Mouse (Mus musculus) liver, embryonic 13.5 days (tissue): ENCODE results near the gene Bmpr1b. TPM values are rescaled to one million over a fixed set of nuclear protein-coding genes. Genes with fewer than 3 reads are reported as not detected.

Experiments
- ATAC-seq: fragments of 200-750 bp; cut with Nextera tagmentation; 2 replicates; pipeline ENCODE4 v1.8.0; 2017; ENCODE audit warnings: low read depth, mild to moderate bottlenecking, moderate number of reproducible peaks, moderate library complexity
- DNase-seq: peaks from one replicate; pipeline ENCODE4 v3.0.0; 2022
- H3K27ac ChIP-seq: fragments of 300-500 bp; sonication (generic); 2 replicates; pipeline ENCODE4 v1.5.1; 2015; ENCODE audit warnings: moderate library complexity, mild to moderate bottlenecking, inconsistent platforms
- H3K27me3 ChIP-seq: fragments of 300-500 bp; sonication (generic); 2 replicates; pipeline ENCODE4 v1.6.1; 2015; ENCODE audit warnings: mild to moderate bottlenecking, inconsistent platforms
- H3K36me3 ChIP-seq: fragments of 300-500 bp; sonication (generic); 2 replicates; pipeline ENCODE4 v1.6.1; 2015; ENCODE audit warnings: mild to moderate bottlenecking, inconsistent platforms
- H3K4me1 ChIP-seq: fragments of 300-500 bp; sonication (generic); replicated peaks from 2 replicates; pipeline ENCODE4 v1.6.1; 2015; ENCODE audit warnings: inconsistent platforms
- H3K4me2 ChIP-seq: fragments of 300-500 bp; sonication (generic); 2 replicates; pipeline ENCODE4 v1.6.1; 2015; ENCODE audit warnings: inconsistent platforms, mild to moderate bottlenecking, moderate library complexity
- H3K4me3 ChIP-seq: fragments of 300-500 bp; sonication (generic); replicated peaks from 2 replicates; pipeline ENCODE4 v1.5.1; 2015; ENCODE audit warnings: mild to moderate bottlenecking, inconsistent platforms
- H3K9ac ChIP-seq: fragments of 300-500 bp; sonication (generic); 2 replicates; pipeline ENCODE4 v1.6.1; 2015; ENCODE audit warnings: mild to moderate bottlenecking, inconsistent platforms
- H3K9me3 ChIP-seq: fragments of 300-500 bp; sonication (generic); replicated peaks from 2 replicates; pipeline ENCODE4 v1.6.1; 2016; ENCODE audit warnings: inconsistent platforms
- WGBS: fragments of 180-500 bp; shearing (Covaris S2); methylation state at CpG from one replicate; pipeline ENCODE4 v1.1.7; 2015; ENCODE audit not compliant: insufficient replicate concordance; 5-methylcytosine and 5-hydroxymethylcytosine counted together
- polyA plus RNA-seq: library from polyadenylated mRNA; unstranded; fragments of >200 nt; fragmentation: Nextera tagmentation; extraction: Ambion mirVana; gene quantifications from 2 replicates; pipeline ENCODE4 v1.2.1, GENCODE M21; 2015

The Bmpr1b gene
- polyA plus RNA-seq, 1 experiment from 2014 or later, result 0.18 TPM

DNA sequence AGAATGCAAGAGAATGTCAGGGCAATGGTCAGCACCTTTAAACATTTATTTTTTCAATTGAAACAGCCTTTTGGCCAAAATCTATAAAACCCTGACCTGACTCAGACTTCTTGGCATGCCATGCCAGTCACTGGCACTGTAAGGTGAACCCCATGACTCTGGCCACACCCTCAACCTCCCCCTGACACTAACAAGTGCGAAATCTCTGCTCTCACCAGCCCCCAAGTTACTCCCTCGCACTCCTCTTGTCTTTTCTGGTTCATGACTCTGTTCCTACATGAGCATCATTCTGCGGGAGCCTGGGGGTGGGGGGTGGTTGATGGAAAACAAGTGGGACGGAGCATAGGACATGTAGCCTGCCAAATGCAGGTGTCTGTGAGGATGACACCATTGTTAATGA lies 135.1 kb downstream of the Bmpr1b start:
- H3K27me3 ChIP-seq, result no peaks in the 10 kb centered on the region
- H3K4me3 ChIP-seq, result no peak overlapping the region
- H3K27ac ChIP-seq, result no peak overlapping the region
- 53% methylated on average over 4 of the region's 4 CpGs for WGBS
- H3K36me3 ChIP-seq, result no peaks in the 10 kb centered on the region
- no peaks in the 10 kb centered on the region for H3K9me3 ChIP-seq
- no peak overlapping the region for H3K9ac ChIP-seq
- no peaks in the 10 kb centered on the region for H3K4me1 ChIP-seq
- no peak for ATAC-seq
- DNase-seq, result no peak
- no peak overlapping the region for H3K4me2 ChIP-seq

DNA sequence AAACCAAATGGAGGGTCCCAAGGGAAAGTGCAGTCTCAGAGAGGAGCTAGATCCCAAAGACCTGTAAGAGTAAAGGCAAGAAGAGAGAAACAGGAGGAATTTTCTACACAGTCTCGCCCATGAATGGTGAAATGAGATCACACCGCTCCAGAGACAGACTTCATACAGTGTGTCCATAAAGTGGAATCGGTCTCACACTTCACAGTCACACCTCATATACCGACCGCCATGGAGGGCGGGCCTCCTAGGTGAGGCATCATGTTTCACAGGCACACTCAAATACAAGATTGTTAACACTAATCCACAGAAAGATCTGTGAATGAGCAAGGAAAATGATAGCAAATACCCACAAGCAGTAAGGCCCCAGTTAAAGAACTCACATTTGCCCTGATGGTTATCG lies 149.5 kb downstream of the Bmpr1b start:
- H3K4me3 ChIP-seq, result no peak overlapping the region
- no peaks in the 10 kb centered on the region for H3K27me3 ChIP-seq
- no peak overlapping the region for H3K27ac ChIP-seq
- 74% methylated on average over 7 of the region's 7 CpGs for WGBS
- H3K36me3 ChIP-seq, result no peaks in the 10 kb centered on the region
- no peak overlapping the region for H3K4me2 ChIP-seq
- no peaks in the 10 kb centered on the region for H3K9me3 ChIP-seq
- no peaks in the 10 kb centered on the region for H3K4me1 ChIP-seq
- no peak for DNase-seq
- H3K9ac ChIP-seq, result no peak overlapping the region
- no peak for ATAC-seq

DNA sequence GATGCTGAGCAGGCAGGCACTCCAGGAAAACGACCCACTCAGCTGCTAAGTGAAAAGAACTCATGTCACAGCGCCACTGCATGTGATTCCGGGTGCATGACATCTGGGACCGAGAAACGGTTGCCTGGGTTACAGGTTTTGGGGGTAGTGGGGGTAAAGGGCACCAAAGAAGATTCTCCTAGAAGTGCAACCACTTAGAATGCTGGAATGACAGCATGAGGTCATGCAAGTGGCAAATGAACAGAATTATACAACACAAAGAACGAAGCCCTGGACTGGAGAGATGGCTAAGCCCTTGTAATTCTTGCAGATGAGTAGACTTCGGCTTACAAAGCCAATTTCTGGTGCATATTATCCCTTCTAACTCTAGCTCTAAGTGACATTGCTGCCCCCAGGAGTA lies 184.7 kb downstream of the Bmpr1b start:
- Histone ChIP-seq H3K9ac (no peak overlapping the region), H3K9me3 (no peaks in the 10 kb centered on the region), H3K27me3 (no peaks in the 10 kb centered on the region), H3K36me3 (no peaks in the 10 kb centered on the region), H3K4me3 (no peak overlapping the region), H3K4me1 (no peaks in the 10 kb centered on the region), H3K27ac (no peak overlapping the region), H3K4me2 (no peak overlapping the region)
- 60% methylated on average over 7 of the region's 7 CpGs for WGBS
- ATAC-seq (no peak), DNase-seq (no peak)

DNA sequence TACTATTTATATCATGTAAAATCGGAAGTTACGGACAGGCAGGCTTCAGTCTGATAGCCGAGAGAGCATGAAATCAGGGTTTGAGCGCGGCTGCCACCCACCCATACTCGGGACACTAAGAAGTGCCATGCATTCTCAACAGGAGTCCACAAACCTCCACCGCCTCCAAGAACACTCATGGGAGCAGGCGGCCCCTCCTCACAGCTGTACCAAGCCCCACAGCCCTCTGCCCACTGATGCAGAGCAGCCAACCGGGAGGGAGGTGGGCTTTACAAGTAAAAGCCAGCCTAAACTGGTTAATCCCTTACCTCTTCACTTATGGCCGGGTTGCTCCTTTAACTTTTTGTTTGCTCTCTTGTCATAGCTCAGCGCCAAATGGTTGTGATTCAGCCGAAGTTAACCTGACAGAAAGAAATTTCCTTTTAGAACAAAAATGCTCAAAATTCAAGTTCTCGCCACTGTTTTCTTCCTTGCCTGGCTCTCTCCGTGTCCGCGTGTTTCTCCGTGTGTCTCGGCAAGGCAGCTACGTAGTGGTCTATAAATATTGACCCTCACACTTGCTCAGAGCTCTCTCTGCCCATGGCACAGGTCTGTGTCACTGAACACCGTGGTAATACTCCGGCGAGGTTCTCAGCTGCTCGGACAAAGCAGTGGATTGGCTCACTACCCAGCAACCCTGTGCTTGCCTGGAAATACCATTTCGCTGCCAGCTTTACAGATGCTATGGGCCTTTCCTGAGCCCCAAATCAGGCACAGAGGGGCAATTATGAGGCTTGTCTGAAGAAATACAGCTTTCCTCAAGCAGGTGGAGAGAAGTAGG lies 187.4 kb downstream of the Bmpr1b start:
- WGBS, result 74% methylated on average over 24 of the region's 24 CpGs
- DNase-seq, result no peak
- Histone ChIP-seq H3K27ac (no peak overlapping the region), H3K4me2 (no peak overlapping the region), H3K4me3 (no peak overlapping the region), H3K9ac (no peak overlapping the region), H3K9me3 (no peaks in the 10 kb centered on the region), H3K36me3 (no peaks in the 10 kb centered on the region), H3K4me1 (no peaks in the 10 kb centered on the region), H3K27me3 (no peaks in the 10 kb centered on the region)
- ATAC-seq, result no peak

DNA sequence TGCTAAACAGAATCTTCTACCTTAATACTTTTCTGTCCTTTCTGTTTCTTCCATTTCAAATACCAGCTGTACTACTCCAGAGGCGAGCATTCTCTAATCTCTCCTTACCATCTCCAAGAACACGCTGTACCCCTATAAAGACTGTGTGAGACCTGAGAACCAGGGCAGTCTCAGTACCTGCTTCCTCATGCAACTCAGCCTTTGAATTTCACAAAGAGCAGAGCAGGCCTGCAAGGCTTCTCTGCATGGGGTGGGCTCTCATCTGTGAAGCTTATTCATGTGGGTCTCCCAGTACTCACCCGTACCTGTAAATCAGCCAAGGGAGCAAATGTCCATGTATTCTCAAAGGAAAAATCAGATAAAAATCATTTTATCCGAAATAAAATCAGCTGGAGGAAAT lies 203.0 kb downstream of the Bmpr1b start:
- Histone ChIP-seq H3K27ac (no peak overlapping the region), H3K4me2 (no peak overlapping the region), H3K9ac (no peak overlapping the region), H3K9me3 (no peaks in the 10 kb centered on the region), H3K36me3 (no peaks in the 10 kb centered on the region), H3K4me1 (no peaks in the 10 kb centered on the region), H3K27me3 (no peaks in the 10 kb centered on the region), H3K4me3 (no peak overlapping the region)
- 45% methylated on average over 4 of the region's 4 CpGs for WGBS
- ATAC-seq, result no peak
- no peak for DNase-seq

DNA sequence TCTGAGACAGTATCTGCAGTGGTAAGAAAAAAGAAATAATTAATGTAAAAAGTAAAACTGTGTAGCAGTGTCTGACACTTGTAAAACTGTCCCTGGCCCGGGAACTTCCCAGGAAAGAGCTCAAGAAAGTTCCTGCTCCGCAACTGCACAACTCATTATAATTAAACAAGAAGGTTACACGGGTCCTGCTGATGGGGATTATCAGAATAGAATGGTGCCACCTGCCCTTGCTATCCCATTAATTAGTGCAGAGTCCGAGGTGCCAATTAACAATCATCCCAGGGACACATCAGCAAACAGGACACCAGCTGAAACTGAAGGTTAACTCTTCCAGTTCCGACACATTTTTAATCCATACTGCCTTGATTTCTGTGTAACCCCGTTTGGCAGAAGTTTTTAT lies 216.3 kb downstream of the Bmpr1b start:
- H3K4me2 ChIP-seq, result no peak overlapping the region
- H3K4me1 ChIP-seq, result no peaks in the 10 kb centered on the region
- no peak overlapping the region for H3K4me3 ChIP-seq
- 45% methylated on average over 6 of the region's 6 CpGs for WGBS
- ATAC-seq, result no peak
- no peaks in the 10 kb centered on the region for H3K36me3 ChIP-seq
- DNase-seq, result no peak
- no peaks in the 10 kb centered on the region for H3K27me3 ChIP-seq
- no peak overlapping the region for H3K27ac ChIP-seq
- H3K9ac ChIP-seq, result no peak overlapping the region
- H3K9me3 ChIP-seq, result no peaks in the 10 kb centered on the region

DNA sequence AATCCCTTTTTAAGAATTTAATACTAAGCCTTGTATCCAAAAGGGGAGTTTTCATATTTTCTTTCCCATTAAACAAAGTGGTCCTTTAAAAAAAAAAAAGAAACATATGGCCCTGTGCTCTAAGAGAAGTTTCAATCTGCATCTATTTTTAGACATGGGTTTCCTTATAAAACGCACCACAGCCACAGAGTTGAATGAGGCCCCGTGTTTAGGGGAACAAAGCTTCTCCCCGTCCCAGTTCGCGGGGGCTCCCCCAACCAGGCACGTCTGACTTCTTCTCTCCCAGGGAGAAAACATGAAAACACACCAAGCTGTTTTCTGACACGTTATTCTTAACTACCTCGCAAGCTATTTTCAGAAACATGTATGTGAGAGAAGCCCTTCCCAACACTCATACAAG lies 218.6 kb downstream of the Bmpr1b start:
- no peak overlapping the region for H3K4me2 ChIP-seq
- H3K4me1 ChIP-seq, result no peaks in the 10 kb centered on the region

DNA sequence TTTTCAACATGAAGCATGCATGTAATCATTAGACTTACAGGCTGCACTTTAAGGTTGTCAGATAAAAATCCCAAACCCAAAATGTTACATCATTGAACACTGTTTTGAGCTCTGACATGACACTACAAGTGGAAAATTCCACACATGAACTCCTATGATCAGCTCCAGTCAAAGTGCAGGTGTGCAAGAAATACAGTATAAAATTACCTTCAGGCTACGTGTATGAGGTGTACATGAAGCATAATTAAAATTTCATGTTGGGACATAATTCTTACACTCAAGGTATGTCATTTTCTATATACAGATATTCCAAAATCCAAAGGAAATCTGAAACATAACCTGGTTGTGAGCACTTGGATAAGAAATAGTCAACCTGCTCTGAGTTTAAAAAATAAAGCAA lies 220.7 kb downstream of the Bmpr1b start:
- ATAC-seq, result no peak
- 62% methylated on average over 1 of the region's 1 CpGs for WGBS
- no peak overlapping the region for H3K27ac ChIP-seq

More for the DNA sequence above, 218.6 kb downstream of the Bmpr1b start:
- H3K36me3 ChIP-seq, result no peaks in the 10 kb centered on the region
- no peak overlapping the region for H3K27ac ChIP-seq
- no peak for ATAC-seq
- H3K9ac ChIP-seq, result no peak overlapping the region
- H3K9me3 ChIP-seq, result no peaks in the 10 kb centered on the region
- WGBS, result 25% methylated on average over 8 of the region's 8 CpGs
- H3K4me3 ChIP-seq, result no peak overlapping the region
- DNase-seq, result no peak
- no peaks in the 10 kb centered on the region for H3K27me3 ChIP-seq

DNA sequence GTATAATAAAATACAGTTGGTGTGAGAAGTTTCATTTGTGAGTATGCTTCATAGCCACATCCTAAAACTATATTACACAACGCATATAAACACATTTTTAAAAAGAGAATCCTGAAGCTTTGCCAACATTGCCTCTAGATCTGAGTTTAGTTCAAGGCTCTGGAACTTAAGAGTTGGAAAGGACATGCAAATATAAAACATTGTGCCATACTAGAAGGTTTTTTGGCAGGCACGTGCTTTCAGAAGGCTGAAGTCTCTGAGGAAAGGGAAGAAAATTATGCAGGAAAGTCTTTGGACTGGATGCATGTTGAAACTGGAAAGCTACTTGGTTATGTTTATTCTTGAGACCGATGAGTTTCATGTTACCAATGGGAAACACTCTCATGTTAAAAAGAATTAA lies 221.1 kb downstream of the Bmpr1b start:
- Histone ChIP-seq H3K27ac (no peak overlapping the region), H3K4me2 (no peak overlapping the region), H3K36me3 (no peaks in the 10 kb centered on the region), H3K4me3 (no peak overlapping the region), H3K4me1 (no peaks in the 10 kb centered on the region), H3K9me3 (no peaks in the 10 kb centered on the region), H3K27me3 (no peaks in the 10 kb centered on the region), H3K9ac (no peak overlapping the region)
- ATAC-seq (no peak), DNase-seq (no peak)
- WGBS, result 56% methylated on average over 3 of the region's 3 CpGs

More for the DNA sequence above, 220.7 kb downstream of the Bmpr1b start:
- H3K36me3 ChIP-seq, result no peaks in the 10 kb centered on the region
- H3K4me3 ChIP-seq, result no peak overlapping the region
- no peak overlapping the region for H3K4me2 ChIP-seq
- H3K9ac ChIP-seq, result no peak overlapping the region
- no peak for DNase-seq
- H3K9me3 ChIP-seq, result no peaks in the 10 kb centered on the region
- H3K27me3 ChIP-seq, result no peaks in the 10 kb centered on the region
- H3K4me1 ChIP-seq, result no peaks in the 10 kb centered on the region

DNA sequence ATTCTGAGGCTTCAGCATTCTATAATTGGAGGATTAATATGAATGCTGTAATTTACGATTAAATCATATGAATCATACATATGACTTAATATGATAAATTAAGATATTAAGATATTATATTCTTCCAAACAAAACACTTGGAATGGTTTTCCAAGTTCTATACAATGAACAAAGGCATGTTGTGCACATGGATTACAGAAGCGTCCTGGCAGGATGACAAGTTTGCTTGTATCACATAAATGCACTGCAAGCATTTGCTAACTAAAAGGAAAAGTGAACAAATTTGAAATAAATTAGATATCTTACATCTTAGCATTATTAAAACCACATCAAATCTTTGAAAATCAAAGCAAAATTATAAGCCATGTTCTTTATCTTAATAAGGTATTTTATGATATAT lies 222.4 kb downstream of the Bmpr1b start:
- H3K27me3 ChIP-seq, result no peaks in the 10 kb centered on the region
- no peak for ATAC-seq
- H3K27ac ChIP-seq, result no peak overlapping the region
- WGBS, result 61% methylated on average over 2 of the region's 2 CpGs
- DNase-seq, result no peak
- H3K36me3 ChIP-seq, result no peaks in the 10 kb centered on the region
- H3K4me2 ChIP-seq, result no peak overlapping the region
- no peaks in the 10 kb centered on the region for H3K4me1 ChIP-seq
- H3K9me3 ChIP-seq, result no peaks in the 10 kb centered on the region
- H3K9ac ChIP-seq, result no peak overlapping the region
- H3K4me3 ChIP-seq, result no peak overlapping the region

DNA sequence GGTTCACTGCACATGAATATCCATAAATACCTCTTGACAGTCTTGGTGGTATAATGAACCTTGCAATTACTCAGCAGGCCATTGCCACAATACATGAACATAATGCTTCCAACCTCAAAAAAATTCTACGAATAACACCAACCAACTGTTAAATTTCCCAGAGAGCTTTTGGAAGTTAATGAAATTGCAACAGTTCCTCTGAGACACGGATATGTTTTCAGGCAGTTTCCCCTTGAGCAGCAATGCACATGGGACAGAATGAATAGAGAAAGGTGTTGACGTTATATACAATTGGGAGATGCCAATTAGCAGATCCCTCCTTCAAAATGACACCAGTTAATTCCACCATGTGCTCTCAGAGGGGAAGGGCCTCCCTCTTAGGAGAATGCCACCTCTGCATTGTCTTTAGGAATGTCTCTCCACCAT lies 225.9 kb downstream of the Bmpr1b start:
- Histone ChIP-seq H3K27me3 (no peaks in the 10 kb centered on the region), H3K4me3 (no peak overlapping the region), H3K9me3 (no peaks in the 10 kb centered on the region), H3K27ac (no peak overlapping the region), H3K9ac (no peak overlapping the region), H3K36me3 (no peaks in the 10 kb centered on the region), H3K4me2 (no peak overlapping the region), H3K4me1 (no peaks in the 10 kb centered on the region)
- no peak for ATAC-seq
- no peak for DNase-seq
- 53% methylated on average over 3 of the region's 3 CpGs for WGBS

DNA sequence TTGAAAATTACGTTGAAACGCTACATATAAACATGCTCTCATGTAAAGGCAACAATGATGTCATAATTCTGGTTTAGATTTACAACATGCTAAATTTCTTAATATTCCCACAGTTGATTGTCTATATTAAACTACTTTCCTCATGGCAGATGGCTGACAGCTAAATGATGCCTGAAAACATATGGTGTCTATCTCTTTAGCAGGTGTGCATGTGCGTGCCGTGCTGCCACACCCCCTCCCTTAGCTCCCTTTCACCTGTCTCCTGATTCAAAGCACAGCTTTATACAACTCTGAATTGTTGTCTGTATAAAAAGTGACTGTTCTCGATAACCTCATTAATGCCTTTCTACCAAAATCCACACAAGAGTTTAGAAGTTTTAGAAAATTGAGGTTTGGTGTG lies 229.0 kb downstream of the Bmpr1b start:
- no peaks in the 10 kb centered on the region for H3K36me3 ChIP-seq
- DNase-seq (no peak), ATAC-seq (no peak)
- no peaks in the 10 kb centered on the region for H3K27me3 ChIP-seq
- WGBS, result 82% methylated on average over 5 of the region's 5 CpGs
- no peak overlapping the region for H3K4me3 ChIP-seq
- H3K27ac ChIP-seq, result no peak overlapping the region
- H3K4me1 ChIP-seq, result no peaks in the 10 kb centered on the region
- H3K4me2 ChIP-seq, result no peak overlapping the region
- H3K9ac ChIP-seq, result no peak overlapping the region
- H3K9me3 ChIP-seq, result no peaks in the 10 kb centered on the region
